ENCODE assay signal across 14 mouse cellular contexts in the genomic region with DNA sequence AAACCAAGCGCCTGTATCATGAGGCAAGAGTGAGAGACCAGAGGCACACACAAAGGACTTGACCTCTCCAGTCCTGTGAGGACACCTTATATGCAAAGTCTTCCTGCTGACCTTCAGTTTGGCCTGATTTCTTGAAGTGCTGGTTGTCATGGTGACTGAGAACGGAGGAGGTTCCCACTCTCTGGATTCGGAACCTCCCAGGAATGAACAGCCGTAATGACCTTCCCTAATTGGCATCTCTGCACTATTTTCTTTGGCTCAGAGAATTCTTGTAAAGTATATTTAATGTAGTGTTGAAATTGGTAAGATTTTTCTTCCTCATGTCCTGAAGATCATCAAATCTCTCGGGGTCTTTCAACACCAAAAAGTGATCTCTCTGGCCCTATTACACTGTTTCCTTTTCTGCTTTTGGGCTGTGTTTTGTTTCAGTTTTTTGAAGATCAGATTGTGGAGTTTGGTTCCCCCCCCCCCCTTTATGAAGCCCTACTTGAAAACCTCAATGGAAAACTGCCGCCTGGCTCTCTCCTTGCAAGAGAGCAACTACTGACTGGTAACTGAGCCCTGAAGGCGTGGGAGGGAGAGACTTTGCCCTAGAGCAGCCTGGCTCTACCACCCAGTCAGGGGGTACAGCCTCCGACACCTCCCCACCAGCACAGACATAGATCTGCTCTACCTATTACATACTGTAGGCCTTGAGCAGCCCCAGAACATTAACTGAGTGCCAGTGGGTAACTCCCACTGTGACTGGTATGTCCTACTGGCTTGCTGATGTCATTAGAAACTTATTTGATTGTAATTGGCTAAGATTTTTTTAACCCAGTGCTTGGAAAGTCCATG.
A peak's percentile ranks its signal among the peaks of the same experiment; 100 is the strongest.
DNase-seq lines count a peak whose midpoint lies in the region; ATAC-seq and TF ChIP-seq lines count a peak whose summit lies in the region.
"Had no signal": no experiment of that assay in that cellular context is flagged by ENCODE, and none has a peak within 500 bp of the region (broad histone marks: within the 10 kb centered on the region; RNA-seq: fewer than 3 reads in every experiment).

No protein-coding gene starts in this region.

- no peak for TF ChIP-seq POLR2A in kidney, adult 2 months (IDR thresholded peaks at IDR 0.05; ENCODE audit: low read depth, low read length)

- ATAC-seq in midbrain, embryonic 11.5 days (ENCODE audit: low FRiP score), result no peak
- no peak for ATAC-seq in midbrain, embryonic 15.5 days (replicated peaks)
- ATAC-seq: forebrain, embryonic 15.5 days had no signal

- H3K27me3 ChIP-seq in kidney, adult 2 months (replicated peaks; ENCODE audit: control insufficient read depth, insufficient read depth, low read length), result no peaks in the 10 kb centered on the region
- no peaks in the 10 kb centered on the region for H3K27me3 ChIP-seq in midbrain, embryonic 11.5 days (ENCODE audit: control insufficient read depth, insufficient read depth, low read length)
- H3K27me3 ChIP-seq in midbrain, embryonic 15.5 days (replicated peaks), result no peaks in the 10 kb centered on the region
- H3K27me3 ChIP-seq: embryonic facial prominence, embryonic 12.5 days; forebrain, embryonic 15.5 days; lung, embryonic 15.5 days had no signal

- H3K36me3 ChIP-seq in kidney, adult 2 months (ENCODE audit: control insufficient read depth, insufficient read depth, low read length), result no peaks in the 10 kb centered on the region
- H3K36me3 ChIP-seq in midbrain, embryonic 11.5 days (ENCODE audit: control insufficient read depth, insufficient read depth, low read length), result no peaks in the 10 kb centered on the region
- H3K36me3 ChIP-seq in midbrain, embryonic 15.5 days (replicated peaks), result no peaks in the 10 kb centered on the region
- H3K36me3 ChIP-seq: embryonic facial prominence, embryonic 12.5 days; forebrain, embryonic 15.5 days; lung, embryonic 15.5 days had no signal

- no peak overlapping the region for H3K9ac ChIP-seq in midbrain, embryonic 11.5 days (ENCODE audit: low read length)
- H3K9ac ChIP-seq in midbrain, embryonic 15.5 days, result no peak overlapping the region
- H3K9ac ChIP-seq: embryonic facial prominence, embryonic 12.5 days; forebrain, embryonic 15.5 days; lung, embryonic 15.5 days had no signal

- H3K4me3 ChIP-seq in kidney, adult 2 months (ENCODE audit: insufficient read depth, low read depth, low read length), result no peak overlapping the region
- no peak overlapping the region for H3K4me3 ChIP-seq in midbrain, embryonic 11.5 days (ENCODE audit: low read depth, low read length)
- no peak overlapping the region for H3K4me3 ChIP-seq in midbrain, embryonic 15.5 days
- H3K4me3 ChIP-seq: embryonic facial prominence, embryonic 12.5 days; forebrain, embryonic 15.5 days; lung, embryonic 15.5 days had no signal

- no peaks in the 10 kb centered on the region for H3K4me1 ChIP-seq in kidney, adult 2 months (ENCODE audit: control insufficient read depth, insufficient read depth, low read length)
- H3K4me1 ChIP-seq in midbrain, embryonic 11.5 days (ENCODE audit: control insufficient read depth, insufficient read depth, low read length), result peaks cover 3% of the 10 kb centered on the region; the same call in 1 of the 2 replicates
- H3K4me1 ChIP-seq in midbrain, embryonic 15.5 days, result peaks cover 4% of the 10 kb centered on the region; the same call in 1 of the 2 replicates
- H3K4me1 ChIP-seq: forebrain, embryonic 15.5 days had no signal

- H3K27ac ChIP-seq in kidney, adult 2 months (ENCODE audit: insufficient read depth, low read depth, low read length), result no peak overlapping the region
- no peak overlapping the region for H3K27ac ChIP-seq in midbrain, embryonic 11.5 days (ENCODE audit: low read depth, low read length)
- H3K27ac ChIP-seq in midbrain, embryonic 15.5 days, result no peak overlapping the region
- H3K27ac ChIP-seq: embryonic facial prominence, embryonic 12.5 days; forebrain, embryonic 15.5 days; lung, embryonic 15.5 days had no signal

- no peaks in the 10 kb centered on the region for H3K9me3 ChIP-seq in midbrain, embryonic 11.5 days (ENCODE audit: control insufficient read depth, low read length)
- H3K9me3 ChIP-seq in midbrain, embryonic 15.5 days, result no peaks in the 10 kb centered on the region
- H3K9me3 ChIP-seq: forebrain, embryonic 15.5 days; lung, embryonic 15.5 days had no signal

- TF ChIP-seq CTCF in kidney, adult 2 months (conservative IDR thresholded peaks at IDR 0.05; ENCODE audit: insufficient read depth, insufficient read length, low read depth, low read length), result no peak

- DNase-seq in adrenal gland, adult (ENCODE audit: inconsistent age in 2 of 2, low spot score in 1 of 2), result peak; percentile 17 to 64
- DNase-seq in adrenal gland, postnatal 25 days, result no peak
- peak; percentile 4 for DNase-seq in kidney, adult 2 months
- DNase-seq in kidney, adult 11 months, result no peak
- peak; percentile 51 for DNase-seq in midbrain, embryonic 11.5 days (ENCODE audit: low spot score, missing footprints)
- DNase-seq in lung, postnatal 25 days (ENCODE audit: low spot score), result peak; percentile 19
- DNase-seq in layer of hippocampus, adult 9-11 months, result no peak
- DNase-seq: cerebellum, adult 18-20 months; heart, postnatal 14 days; thymus, adult 2 months had no signal

- no peak overlapping the region for H3K4me2 ChIP-seq in midbrain, embryonic 11.5 days
- no peak overlapping the region for H3K4me2 ChIP-seq in midbrain, embryonic 15.5 days
- H3K4me2 ChIP-seq: embryonic facial prominence, embryonic 12.5 days; forebrain, embryonic 15.5 days; lung, embryonic 15.5 days had no signal

- WGBS in kidney, adult 2 months, result 67% methylated on average over 8 of the region's 8 CpGs
- 67% methylated on average over 8 of the region's 8 CpGs for WGBS in midbrain, embryonic 11.5 days
- WGBS in midbrain, embryonic 15.5 days, result 55% methylated on average over 8 of the region's 8 CpGs

Comparison
In these comparisons a context has a peak if more than half of its experiments do, and no peak if none do; other contexts are left out.
1. DNase-seq: peak in adrenal gland, adult (2 of 2), kidney, adult 2 months (single experiment), midbrain, embryonic 11.5 days (single experiment) and lung, postnatal 25 days (single experiment); none in adrenal gland, postnatal 25 days (single experiment), kidney, adult 11 months (single experiment) and layer of hippocampus, adult 9-11 months (single experiment).